Mouse (Mus musculus) lung, postnatal 36 days (tissue): ENCODE data around the gene Aldh16a1.
"Not testable (repeated sequence)": the region's sequence is repeated elsewhere in the genome, so short reads cannot be mapped to it uniquely, and the experiment has no call there.

Experiments used
- DNase-seq: peaks from one replicate; pipeline ENCODE4 v3.0.0; 2022; ENCODE audit warnings: mixed read lengths

Gene Aldh16a1

DNA sequence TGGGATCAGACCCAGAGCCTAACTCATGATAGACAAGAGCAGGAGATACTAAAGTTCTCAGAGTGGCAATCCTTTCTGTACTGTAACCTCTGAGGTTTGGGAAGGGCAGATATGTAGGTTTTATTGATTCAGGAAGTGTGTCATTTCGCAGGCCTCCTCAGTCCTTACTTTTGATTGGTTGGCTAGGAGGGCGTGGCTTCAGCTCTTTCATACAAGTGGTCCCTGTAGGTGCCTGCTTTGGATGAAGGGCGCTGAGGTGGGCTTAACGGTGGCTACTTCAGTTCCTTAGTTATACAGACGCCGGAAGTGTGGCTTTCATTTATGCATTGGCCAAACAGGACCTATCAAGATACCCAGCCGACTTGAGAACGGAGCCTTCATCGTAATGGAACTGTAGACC is 1.2 kb upstream of the Aldh16a1 start:
- no peak for DNase-seq

DNA sequence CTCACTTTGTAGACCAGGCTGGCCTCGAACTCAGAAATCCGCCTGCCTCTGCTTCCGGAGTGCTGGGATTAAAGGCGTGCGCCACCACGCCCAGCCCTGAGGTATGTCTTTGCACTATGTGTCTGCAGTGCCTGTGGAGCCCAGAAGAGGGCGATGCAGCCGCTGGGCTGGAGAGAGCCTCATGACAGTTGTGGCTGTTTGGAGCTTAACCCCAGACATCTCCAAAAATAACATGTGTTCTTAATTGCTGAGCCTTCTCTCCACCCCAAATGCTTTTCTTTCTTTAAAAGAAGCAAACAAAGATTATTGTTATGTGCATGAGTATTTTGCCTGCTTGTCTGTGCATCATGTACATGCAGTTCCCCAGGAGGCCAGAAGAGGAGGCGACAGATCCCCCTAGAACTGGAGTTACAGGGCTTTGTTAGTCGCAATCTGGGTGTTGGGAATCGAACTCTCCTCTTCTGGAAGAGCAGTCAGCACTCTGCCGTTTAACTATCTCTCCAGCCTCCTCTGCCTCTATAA is 670 bp upstream of the Aldh16a1 start:
- peak; percentile 67 for DNase-seq

DNA sequence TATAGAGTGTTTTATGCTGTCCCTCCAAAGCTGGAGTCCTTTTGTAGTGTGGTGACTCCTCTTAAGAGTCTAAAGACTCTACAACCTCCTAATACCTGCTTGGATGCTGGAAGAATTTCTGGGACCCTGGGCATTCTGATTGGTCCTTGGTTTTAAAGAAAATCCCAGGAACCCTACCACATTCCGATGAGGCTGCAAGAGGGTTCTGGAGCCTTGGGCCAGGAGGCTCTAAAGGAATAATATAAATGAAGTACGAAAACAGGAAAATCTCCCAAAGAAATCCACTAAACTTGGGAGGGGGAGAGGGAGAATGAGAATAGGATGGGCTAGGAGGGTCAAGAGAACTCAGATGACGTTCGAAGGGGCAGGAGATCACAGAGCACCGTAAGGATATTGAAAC is 798 bp downstream of the Aldh16a1 start:
- DNase-seq, result no peak

DNA sequence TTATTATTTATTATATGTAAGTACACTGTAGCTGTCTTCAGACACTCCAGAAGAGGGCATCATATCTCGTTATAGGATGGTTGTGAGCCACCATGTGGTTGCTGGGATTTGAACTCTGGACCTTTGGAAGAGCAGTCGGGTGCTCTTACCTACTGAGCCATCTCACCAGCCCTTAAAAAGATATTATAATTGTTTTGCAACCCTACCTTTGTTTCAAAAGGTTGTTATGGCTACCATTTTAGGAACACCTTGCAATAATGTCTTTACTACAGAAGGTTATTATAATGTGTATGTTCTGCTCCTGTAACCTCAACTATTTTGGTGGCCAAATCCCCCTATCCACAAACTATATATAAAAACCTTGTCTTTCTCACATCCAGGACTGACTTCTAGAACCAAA is 1.3 kb downstream of the Aldh16a1 start:
- DNase-seq, result not testable (repeated sequence)

DNA sequence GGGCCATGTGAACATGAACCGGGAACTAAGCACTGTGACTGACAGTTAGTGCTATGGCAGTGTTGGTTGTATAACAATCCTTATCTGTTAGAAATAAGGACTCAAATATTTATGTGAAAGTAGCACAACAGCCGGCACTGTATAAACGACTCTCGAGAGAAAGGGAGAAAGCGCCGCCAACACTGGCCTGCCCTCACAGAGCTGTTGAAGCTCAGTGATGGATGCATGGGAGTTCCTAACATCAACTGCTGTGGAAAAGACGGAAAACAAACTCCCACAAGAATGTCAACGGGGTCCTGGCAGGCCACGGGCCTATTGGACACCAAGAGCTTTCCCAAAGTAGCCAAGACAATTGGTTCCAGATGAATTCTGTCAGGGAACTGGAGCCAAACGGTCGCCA is 3.1 kb downstream of the Aldh16a1 start:
- peak; percentile 77 for DNase-seq

DNA sequence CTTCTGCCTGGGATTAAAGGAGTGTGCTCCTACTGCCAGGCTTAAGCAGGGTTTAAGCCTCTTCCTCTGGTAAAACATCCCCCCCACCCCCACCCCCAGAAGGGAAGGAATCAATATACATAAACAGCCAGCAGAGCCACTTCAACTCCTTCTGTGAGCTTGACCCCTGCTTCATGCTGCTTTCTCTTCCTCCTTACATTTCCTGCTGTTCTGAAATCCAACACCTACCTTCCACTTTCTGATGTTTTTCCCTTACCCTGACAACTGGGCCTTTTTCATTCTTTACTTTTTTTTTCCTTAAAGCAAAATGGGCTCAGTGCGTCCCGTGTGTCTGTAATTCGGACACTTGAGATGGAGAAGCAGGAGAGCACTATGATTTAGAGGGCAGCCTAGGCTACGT is 4.1 kb downstream of the Aldh16a1 start:
- DNase-seq, result no peak

DNA sequence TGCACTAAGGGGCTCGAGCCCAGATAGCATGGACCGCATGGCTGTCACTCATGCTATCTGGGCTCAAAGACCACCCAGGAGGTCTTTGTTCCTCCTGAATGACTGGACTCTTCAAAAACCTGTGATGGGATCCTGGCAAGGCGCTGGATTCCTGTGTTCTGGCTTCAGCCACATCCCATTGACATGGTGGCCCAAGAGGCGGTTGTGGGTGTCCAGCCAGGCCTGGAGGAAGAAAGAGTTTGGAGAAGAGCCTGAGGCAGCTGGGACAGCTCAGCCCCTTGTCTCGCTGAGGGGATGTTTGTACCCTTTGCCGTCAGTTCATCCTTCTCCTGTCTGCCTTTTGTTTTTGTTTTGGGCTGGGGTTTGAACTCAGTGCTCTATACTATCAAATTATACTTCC is 4.8 kb downstream of the Aldh16a1 start:
- peak; percentile 56 for DNase-seq

DNA sequence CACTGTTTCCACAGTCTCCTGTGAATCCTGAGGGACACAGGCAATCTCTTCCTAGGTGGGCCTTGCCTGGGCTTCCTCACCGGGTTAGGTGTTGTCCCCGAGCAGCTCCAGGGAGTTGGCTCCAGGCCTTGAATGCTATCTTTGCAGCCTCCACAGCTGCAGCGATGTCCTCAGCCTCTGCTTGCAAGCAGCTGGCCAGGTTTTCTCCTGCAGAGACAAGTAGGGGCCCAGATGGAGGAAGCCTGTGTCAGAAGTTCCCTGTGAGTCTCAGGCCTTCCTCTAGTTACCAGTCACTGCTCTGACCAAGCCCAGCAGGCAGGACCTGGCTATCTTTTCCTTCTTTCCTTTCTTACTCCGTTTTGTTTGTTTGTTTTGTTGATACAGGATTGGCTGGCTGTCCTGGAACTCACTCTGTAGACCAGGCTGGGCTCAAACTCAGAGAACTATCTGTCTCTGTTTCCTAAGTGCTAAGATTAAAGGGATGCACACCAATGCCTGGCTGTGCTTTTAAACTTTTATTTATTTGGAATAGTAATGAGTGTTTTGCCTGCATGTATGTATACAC is 5.8 kb downstream of the Aldh16a1 start:
- DNase-seq, result peak; percentile 25

DNA sequence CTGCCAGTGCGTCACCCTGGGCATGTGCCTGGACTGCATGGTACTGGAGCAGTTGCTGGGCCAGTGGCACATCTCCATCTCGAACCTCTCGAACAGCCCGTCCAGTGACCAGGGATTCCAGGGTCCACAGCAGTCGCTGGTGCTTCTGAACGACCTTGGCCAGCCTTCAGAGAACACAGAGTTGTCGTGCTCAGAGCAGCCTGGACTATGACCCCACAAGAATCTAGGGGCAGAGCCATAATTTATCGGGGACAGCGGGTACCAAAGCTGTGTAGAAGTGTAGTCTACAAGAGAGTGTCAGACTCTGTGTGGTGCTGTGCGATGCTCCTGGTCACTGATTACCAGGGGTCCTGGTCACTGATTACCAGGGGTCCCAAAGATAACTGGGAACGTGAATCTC is 6.5 kb downstream of the Aldh16a1 start:
- no peak for DNase-seq

DNA sequence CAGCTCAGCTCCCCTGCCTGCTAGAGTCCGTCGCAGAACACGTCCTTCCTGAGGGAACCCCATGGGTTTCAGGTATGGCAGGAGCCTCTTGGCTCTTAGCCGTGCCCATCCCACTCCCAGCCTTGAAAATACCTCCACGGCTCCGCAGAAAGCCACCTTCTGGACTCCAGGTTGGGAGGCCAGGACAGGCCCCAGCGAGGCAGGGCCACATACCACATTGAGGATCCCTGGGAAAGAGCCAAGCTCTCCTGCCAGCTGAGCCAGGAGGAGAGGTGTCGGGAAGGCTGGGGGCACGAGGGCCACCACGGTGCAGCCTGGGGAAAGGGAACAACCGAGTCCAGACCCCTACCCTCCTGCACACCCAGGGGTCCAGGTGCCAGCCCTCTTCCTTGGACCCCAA is 7.1 kb downstream of the Aldh16a1 start:
- DNase-seq, result no peak

DNA sequence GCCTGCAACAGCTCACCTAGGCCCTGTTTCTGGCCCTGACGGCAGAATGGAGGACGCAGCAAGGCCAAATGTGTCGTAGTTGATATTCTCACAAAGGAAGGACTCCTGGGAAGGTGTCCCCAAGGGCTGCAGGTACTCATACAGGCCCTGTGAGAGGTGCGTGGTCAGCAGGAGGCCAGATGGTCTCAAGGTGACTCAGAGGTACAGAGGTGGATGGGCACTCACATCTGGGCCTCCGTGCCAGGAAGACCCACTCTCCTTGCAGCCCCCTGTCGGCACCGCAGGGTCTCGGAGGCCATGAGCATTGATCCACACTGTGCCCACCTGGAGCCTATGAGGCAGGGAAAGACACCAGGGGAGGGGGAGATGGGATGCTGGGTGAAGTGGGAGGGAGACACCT is 8.9 kb downstream of the Aldh16a1 start:
- no peak for DNase-seq

DNA sequence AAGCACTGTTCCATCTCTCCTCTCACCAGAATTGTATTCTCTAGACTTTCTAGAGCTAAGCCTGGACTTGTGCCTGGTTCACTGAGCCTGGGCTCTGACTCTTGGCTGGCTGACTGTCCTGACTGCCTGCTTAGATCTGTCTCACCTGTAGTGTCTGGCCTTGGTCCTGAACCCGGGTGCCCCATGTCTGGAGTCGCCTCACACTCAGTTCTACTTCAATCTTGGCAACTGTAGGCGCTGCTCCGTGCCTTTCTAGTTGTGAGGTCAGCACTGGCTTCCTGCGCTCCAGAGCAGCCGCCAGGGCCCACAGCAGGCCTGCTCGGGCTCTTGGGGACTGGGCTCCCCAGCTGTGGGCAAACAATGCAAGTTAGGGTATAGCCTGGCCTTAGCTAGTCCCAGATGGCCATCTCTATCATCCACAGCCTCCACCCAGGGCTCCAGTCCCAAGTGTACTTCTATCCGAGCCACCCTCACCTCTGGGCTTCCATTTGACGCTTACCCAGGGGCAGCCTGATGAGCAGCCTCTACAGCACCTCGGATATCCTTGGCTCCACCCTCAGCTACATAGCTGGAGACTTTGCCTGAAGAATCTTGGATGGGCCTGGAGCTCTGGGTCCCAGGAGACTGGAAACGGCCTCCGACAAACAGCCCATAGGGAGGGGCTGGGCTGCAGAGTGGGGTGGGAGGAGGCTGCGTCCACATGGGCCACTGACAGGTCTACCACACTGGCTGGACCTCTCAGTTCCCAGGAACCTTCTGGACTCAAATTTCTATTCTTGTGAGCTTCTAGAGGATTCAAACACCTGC is 9.8 kb downstream of the Aldh16a1 start:
- DNase-seq, result peak; percentile 57

DNA sequence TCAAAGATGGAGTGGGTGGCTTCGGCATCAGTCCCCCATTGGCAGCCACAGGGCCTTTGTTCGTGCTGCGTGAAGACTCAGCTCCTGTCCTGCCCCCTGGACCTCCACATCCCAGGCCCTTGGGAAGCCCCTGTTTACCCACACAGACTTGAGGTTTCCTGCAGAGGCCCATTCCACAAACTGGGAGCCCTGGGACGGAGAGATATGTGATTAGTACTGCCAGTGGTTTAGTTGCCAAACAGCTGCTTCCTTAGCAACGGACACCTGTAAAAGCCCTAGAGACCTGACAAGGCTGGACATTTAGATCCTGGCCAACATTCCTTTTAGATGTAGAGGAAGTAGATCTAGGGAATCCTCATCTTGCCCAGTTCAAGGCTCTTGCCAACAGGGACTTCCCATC is 12.5 kb downstream of the Aldh16a1 start:
- DNase-seq, result no peak

DNA sequence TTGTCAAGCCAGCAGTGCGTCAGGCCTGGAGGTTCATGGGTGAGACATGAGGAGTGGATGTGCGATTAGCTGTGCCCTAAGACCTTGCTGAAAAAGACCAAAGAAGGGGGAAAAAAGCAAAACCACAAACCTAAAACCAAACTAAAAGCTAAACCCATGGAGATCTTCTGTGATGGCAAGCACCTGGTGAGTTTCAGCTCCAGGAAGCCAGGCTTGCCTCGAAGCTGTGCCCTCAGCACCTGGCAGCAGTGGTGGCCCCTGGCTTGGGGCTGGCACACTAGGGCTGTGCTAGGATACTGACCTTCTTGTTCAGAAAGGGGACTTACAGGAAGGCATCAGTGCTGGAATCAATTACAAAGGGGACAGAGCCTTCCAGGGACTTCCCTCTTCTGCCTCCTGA is 13.1 kb downstream of the Aldh16a1 start:
- no peak for DNase-seq

DNA sequence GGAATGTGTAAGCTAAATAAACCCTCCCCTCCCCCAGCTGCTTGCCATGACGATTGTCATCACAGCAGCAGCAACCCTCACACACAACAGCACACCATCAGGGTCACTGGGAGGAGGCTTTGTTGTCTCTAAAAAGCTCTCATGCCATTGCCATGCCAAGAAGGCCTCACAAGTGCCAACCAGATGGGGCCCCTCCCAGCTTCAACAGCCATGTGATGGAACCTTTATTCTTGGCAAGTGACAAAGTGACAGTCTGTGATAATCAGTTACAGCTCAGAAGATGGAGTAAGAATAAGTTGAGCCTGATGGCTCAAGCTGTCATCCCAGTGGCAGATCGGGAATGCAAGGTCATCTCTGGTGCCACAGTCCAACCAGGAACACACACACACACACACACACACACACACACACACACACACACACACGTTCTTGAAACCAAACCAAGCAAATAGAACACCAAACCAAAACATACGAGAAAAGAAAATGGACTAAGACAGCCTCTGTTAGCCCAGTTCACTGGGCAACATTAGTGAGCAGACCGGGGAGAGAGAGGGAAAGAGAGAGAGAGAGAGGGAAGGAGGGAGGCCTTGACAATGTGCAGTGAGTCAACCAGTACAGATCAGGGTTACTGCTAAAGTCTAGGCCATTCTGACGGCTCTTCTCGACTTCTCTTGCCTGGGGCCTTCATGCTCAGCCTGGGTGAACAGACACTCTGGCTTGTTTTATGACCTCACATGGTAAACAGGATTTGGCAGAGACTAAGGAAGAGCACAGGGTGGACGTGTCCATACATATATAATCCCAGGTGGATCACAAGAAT is 14.3 kb downstream of the Aldh16a1 start:
- DNase-seq, result peak; percentile 27

DNA sequence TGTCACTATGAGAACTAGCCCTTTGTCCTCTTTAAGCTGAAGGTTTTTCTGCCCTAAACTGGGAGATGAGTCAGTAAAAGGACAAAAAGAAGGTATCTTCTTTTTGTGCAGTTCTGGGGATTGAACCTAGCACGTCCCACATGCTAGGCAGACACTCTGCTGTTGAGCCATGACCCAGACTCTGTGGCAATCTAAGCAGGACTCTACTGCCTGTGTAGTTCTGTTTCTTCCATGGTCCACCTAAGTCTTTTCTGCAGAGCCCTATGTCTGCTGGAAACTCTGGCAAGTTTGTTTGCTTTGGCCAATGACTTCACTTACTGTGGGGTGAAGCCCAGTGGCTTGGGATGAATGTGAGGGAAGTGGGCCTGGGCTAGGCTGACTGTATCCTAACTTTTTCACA is 16.0 kb downstream of the Aldh16a1 start:
- no peak for DNase-seq

DNA sequence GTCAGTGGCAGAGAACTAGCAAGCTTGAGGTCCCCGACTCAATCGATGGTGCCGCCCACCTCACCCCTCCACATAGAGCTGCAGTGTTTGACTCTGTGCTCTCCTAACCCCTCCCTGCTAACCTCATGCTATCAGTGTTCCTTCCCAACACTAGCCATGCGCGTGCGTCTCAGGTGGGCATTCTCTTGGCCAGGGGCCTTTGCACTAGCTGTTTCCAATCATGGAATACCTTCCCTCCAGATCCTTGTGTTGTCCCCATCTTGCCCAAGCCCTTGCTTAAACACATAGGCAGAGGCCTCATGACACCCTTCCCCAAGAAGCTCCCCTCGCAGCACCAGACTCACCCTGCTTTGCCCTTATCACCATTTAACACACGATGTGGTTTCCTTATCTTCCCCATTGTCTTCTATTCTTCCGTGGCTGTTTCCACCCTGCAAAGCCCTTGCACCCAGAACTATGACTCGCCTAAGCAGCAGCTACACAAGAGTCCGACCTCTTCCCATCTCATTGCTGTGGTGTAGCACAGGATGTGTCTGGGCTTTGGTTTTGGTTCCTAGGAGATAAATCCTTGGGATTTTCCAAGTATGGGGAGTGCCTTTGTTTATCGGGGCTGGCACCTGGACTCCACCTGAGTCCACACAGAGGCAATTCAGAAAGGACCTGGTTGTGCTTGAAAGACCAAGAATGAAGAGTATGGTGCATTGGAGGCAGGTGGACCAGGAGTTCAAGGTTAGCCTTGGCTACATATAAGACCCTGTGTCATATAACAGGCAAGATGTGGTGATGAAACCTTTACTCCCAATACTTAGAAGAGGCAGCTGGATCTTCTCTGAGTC is 17.0 kb downstream of the Aldh16a1 start:
- DNase-seq, result no peak

DNA sequence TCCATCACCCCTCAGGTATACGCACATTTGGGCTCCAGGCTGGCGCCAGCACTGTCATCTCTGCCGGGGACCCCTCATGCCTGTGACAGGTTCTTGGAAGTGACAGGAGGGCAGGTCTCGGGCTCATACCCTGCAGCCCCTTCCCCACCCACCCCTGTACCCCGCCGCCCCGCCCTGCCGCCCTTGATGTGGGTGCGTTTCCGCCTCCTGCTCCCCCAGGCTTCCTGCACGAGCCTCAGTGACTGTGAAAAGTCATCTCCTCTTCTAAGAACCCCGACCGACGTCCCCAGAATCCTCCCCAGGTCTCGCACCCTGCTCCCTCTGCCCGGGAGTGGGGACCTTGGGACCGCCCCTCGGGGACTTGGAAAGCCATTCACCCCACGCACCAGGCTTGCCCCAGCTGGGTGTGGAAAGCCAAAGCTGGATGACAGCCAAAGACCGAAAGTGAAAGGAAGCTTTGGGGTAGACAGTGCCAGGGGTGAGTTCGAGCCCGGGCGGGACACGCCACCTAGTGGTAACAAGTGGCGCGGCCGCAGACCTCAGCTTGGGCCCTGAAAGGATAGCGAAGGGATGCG is 18.3 kb downstream of the Aldh16a1 start, which contains the start of the genes Gm45713 and Flt3l:
Gene Gm45713 (minus strand): TSS at position 239 of the 575 bp plus-strand sequence.
Gene Flt3l (minus strand): TSS at position 440 of the 575 bp plus-strand sequence.
- peak; percentile 96 for DNase-seq

DNA sequence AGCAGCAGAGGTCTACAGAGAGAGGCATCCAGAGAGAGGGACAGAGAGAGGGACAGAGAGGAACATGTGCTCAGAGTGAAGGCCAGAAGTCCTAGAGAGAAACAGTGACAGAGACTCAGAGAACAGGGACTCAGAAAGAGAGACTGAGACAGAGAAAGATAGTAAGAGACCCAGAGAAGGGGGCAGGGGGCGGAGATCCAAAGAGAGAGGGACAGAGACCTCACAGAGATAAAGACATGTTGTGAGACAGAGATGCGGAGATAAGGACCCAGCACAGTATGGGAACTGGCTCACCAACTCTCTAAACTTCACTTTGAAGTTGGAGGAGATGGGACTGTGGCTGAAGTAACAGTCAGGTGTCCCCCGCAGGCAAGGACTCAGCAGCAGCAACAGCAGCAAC is 19.0 kb downstream of the Aldh16a1 start:
- DNase-seq, result no peak

DNA sequence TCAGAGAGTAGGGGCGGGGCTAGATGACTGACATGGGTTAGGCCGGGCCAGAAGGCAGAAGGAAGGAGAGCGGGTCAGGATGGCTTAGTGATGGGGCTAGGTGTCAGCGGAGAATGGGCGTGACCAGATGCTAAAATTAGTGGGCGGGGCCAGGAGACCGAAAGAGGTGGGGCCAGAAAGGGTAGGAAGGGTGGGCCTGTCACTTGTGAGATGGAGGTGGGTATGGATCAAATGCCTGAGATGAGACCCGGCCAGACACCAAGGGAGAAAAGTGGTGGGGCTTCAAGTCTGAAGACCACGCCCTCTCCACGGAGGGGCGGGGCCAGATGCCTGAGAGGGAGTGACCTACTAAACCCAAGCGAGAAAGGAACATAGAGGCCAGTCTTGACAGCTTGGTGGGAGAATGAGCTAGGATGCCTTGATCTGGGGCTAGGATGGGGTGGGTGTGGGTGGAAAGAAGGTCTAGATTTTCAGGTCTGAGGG is 19.8 kb downstream of the Aldh16a1 start:
- DNase-seq, result peak; percentile 64

DNA sequence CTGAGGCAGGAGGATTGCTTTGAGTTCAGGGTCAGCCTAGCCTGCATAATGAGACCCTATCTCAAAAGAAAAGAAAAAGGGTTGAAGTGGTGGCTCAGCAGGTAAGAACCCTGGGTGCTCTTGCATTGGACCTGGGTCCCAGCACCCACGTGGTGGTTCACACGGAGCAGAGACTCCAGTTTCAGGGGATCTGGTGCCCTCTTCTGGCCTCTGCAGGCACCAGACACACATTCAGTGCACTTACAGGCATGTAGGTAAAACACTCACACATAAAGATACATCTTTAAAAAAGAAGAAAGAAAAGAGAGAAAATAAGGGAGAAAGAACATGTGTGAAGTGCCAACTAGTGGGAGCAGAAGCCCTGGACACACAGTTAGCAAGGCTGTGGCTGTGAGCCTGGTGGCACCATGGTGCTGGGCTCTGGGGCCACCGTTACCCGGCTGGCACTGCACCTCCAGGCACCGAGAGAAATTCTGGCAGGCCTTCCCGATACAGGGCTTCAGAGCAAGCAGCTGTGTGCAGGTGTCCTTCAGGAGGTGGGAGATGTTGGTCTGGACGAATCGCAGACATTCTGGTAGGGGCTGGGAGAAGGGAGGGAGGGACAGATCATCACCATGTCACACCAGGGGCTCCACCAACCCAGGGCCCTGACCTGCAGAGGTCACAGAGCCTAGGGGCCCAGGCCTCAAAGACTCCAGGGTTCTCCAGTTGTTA is 20.8 kb downstream of the Aldh16a1 start:
- DNase-seq, result no peak
